Mouse (Mus musculus) granulocyte monocyte progenitor cell, adult 5-6 weeks (primary cell): Measurements from ENCODE around the gene Ttc39d. TPM values are rescaled to one million over a fixed set of nuclear protein-coding genes. Genes with fewer than 3 reads are reported as not detected.
"Not testable (repeated sequence)": the region's sequence is repeated elsewhere in the genome, so short reads cannot be mapped to it uniquely, and the experiment has no call there.

Experiments
- ATAC-seq: replicated peaks from 2 replicates; pipeline ENCODE4 v1.8.0; 2016; ENCODE audit warnings: mild to moderate bottlenecking, moderate TSS enrichment, inconsistent platforms; ENCODE audit not compliant: poor library complexity, severe bottlenecking
- total RNA-seq, 2 experiments: library from RNA; stranded (forward) in 1 of 2; stranded (reverse) in 1 of 2; fragments of 200-712, 200-1000 nt in 1 of 2; fragments of >200 nt in 1 of 2; fragmentation: Nextera tagmentation in 1 of 2; gene quantifications; 2 replicates each; pipeline ENCODE4 v1.2.3; 2014 to 2017

Gene Ttc39d
- not detected in 2 replicates for total RNA-seq (2014; fragmentation: Nextera tagmentation)
- not detected in 2 replicates for total RNA-seq (2017)

GRCm38 (mm10) chr17:80206671-80207581 lies at the start of gene Ttc39d, which contains the start of gene Srsf7:
Gene Ttc39d, plus strand, starts transcription at chr17:80207460.
Gene Srsf7, minus strand, starts transcription at chr17:80207307.
- ATAC-seq: peak; percentile 81

DNA sequence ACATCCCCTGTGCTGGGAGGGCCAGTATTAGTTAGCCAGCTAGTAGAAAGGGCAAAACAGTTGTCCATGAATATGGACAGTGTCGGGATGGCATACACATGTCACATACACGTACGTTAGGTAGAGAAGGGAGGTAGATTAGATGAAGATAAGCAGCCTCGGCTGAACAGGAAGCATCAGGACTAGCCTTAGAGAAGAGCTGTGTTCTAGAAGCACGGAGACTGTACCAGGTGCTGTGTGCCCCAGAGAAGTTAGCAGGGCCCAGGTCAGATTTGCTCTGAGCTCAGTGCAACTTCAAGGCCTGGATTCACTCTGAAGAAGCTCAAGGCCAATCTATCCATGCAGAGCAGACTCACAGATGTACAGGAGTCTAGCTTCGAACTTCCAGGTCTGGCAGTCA lies 49.8 kb upstream of the Ttc39d start:
- ATAC-seq: no peak

- ATAC-seq: no peak
These were observed 46.8 kb upstream of the Ttc39d start for GRCm38 (mm10) chr17:80160454-80160853.

DNA sequence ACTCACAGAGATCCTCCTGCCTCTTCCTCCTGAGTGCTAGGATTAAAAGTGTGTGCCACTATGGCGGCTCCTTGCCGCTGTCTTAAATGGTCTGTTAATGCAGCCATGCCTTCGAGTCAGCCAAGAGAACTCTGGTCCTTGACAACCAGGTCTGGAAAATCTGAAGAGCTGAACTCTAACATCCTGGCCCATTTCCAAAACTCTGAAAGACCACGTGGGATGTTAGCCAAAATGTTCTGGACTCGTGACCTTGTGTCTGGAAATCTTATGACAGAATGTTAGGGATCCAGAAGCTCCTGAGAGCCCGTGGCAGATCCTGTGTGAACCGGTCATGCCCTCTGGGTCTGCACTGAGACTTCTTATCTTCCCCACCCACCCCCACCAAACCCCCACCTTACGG lies 43.3 kb upstream of the Ttc39d start:
- ATAC-seq: no peak

DNA sequence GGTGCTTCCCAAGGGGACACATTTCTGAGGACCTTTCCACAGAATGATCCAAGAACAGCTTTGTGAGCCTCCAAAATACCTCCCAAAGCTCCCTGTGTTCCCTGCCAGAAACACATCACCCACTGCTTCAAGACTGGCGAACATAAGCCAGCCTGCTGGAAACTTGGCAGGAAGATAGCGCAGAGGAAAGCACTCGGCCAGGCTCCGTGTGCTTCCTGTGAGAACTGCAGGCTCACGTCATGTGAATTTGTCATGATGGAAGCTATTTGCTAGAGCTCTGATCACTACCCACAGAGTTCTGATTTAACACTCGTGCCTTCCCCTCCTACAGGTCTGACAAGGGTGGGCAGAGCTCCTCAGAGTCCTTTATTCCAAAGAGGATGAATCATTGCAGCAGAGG lies 41.5 kb upstream of the Ttc39d start:
- no peak for ATAC-seq

- no peak for ATAC-seq
These were observed 40.9 kb upstream of the Ttc39d start for GRCm38 (mm10) chr17:80166346-80166745.

GRCm38 (mm10) chr17:80167436-80167835 lies 39.8 kb upstream of the Ttc39d start:
- no peak for ATAC-seq

GRCm38 (mm10) chr17:80167851-80168251 lies 39.4 kb upstream of the Ttc39d start:
- no peak for ATAC-seq

DNA sequence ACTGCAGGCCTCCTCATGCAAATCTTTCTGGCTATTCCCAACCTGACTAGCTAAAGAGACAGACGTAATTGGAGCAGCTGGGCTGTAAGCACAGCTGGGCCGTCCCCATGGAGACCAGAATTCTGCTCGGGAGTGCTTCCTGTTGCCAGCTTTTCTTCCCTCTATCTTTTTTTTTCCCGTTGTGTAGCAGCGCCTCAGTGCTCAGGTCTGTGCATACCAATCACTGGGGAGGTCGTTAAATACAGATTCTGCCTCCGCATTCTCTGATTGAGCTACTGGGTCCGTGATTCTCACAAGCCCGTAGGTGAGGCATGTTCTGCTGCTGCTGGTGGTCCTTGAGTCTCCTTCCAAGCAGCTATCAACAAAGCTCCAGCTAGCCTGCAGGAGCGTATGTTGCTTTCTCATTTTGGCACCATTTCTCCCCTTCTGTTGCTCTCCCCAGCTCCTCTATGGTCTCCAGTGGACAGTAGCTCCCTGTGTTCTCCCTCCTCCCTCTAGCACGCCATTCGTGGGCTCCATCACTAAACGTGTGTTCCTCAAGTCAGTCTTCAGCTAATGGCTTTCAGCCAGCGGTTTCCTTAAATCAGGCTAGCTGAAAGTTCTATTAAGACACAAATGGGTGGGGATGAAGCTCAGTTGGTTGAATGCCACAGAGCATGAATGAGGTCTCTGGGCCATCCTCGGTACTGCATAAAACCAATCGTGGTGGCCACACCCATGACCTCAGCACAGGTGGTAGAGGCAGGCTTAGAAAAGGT lies 38.7 kb upstream of the Ttc39d start:
- no peak for ATAC-seq

- no peak for ATAC-seq
These were observed 37.5 kb upstream of the Ttc39d start for GRCm38 (mm10) chr17:80169792-80170191.

- no peak for ATAC-seq
These were observed 36.3 kb upstream of the Ttc39d start for GRCm38 (mm10) chr17:80170951-80171350.

DNA sequence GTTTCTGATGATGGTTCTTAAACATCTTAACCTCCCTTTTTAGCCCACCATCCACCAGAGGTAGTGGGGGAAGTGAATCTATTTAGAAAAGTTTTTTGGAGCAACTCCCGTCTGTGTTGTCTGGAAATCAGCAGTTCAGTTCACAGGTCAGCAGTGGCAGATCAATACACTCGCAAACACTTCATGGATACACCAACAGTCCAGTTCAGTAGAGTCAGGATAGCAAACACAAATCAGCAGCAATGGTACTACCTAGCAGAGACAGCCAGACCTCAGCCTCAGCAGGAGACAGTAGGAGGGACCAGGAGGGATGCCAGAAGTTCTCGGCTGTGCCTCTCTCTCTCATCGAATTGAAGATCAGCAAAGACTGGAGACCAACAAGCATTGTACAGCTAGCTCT lies 35.3 kb upstream of the Ttc39d start:
- no peak for ATAC-seq

GRCm38 (mm10) chr17:80172761-80173160 lies 34.5 kb upstream of the Ttc39d start:
- ATAC-seq: peak; percentile 93

DNA sequence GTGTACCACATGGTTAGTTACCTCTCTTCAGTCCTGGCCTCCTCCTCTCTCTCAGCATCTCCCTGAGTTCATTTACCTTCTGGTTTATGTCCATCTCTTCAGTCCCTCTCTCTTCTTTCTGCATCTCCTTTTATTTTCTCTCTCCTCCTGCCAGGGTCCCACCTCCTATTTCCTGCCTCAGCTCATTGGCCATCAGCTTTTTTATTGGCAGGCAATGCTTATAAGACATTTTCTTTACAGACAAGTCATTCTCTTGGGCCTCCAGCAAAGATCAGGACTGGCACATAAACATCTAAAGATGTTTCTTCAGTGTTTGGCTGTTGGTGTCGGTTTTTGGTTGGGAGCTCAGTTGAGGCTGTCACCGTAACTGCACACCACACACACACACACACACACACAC lies 33.6 kb upstream of the Ttc39d start:
- no peak for ATAC-seq

GRCm38 (mm10) chr17:80174146-80174545 lies 33.1 kb upstream of the Ttc39d start:
- no peak for ATAC-seq

- ATAC-seq: peak; percentile 31
These were observed 32.4 kb upstream of the Ttc39d start for GRCm38 (mm10) chr17:80174699-80175385.

- no peak for ATAC-seq
These were observed 31.9 kb upstream of the Ttc39d start for GRCm38 (mm10) chr17:80175386-80175739.

DNA sequence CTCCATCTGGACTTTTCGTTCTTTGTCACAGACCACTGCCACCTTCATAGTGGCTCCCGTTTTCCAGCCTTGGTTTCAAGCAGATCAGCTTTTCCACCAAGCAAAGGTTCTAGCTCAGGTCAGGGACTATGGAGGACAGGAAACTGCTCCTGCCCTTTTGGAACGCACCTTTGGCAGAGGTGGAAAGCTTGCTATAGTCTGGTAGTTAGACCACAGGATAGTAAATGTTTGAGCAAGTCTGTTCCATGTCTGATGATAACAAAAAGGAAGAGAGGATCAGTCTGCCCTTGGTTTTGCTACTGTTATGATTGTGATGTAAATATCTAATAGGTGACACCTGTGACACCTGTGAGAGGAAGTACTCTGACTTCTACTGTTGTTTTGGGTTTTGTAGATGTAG lies 31.3 kb upstream of the Ttc39d start:
- ATAC-seq: no peak

DNA sequence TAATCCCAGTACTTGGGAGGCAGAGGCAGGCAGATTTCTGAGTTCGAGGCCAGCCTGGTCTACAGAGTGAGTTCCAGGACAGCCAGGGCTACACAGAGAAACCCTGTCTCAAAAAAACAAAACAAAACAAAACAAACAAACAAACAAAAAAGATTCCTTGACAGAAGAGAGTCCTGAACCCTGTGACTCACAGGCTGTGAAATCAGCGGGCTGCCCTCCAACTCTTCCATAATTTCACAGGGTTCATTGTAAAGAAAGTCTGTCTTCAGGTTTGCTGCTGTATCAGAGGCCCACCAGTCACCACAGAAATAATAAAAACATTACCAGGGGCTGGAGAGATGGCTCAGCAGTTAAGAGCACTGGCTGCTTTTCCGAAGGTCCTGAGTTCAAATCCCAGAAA lies 28.4 kb upstream of the Ttc39d start:
- not testable (repeated sequence) for ATAC-seq

DNA sequence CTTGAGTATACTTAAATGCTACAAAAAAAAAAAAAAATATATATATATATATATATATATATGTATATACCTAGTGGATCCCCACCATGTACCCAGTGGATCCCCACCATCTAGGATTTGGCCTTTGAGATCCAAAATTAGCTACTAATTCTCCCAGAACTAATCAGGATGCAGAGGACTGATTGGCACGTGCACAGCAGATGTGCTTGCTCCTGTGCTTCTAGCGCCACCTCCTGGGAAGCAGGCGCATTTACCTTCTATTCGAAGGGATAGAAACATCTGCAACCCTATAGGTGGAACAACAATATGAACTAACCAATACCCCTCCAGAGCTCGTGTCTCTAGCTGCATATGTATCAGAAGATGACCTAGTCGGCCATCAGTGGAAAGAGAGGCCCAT lies 27.3 kb upstream of the Ttc39d start:
- ATAC-seq: peak; percentile 93

DNA sequence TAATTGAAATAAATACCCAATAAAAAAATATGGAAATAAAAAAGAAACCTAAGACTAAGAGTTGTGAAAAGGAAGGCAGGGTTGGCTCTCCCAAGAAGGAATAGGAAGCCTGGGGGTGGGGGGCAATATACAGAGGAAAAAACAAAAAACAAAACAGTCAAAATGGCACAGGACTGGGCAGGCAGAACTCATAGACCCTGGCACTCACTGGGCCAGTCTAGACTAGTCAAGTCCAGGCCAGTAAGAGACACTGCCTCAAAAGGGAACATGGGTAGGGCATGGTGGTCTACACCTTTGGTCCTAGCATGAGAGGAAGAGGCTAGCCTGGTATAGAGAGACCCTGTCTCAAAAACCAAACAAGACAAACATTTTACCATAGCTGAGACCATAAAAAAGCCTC lies 26.8 kb upstream of the Ttc39d start:
- ATAC-seq: no peak
